Mouse (Mus musculus): ENCODE measurements around the gene Tia1. TPM values are rescaled to one million over a fixed set of nuclear protein-coding genes. Genes with fewer than 3 reads are reported as not detected.

The Tia1 gene
- total RNA-seq, 2 experiments from 2014 or later = 41.0 to 69.8 TPM

- ATAC-seq (ENCODE audit: poor library complexity, severe bottlenecking) = no peak
Measured at GRCm38 (mm10) chr6:86384692-86385091, 19.3 kb upstream of the Tia1 start.

- no peak for ATAC-seq (ENCODE audit: poor library complexity, severe bottlenecking)
Measured at GRCm38 (mm10) chr6:86385362-86386104, 18.5 kb upstream of the Tia1 start.

GRCm38 (mm10) chr6:86387313-86387712 lies 16.7 kb upstream of the Tia1 start:
- no peak for ATAC-seq (ENCODE audit: poor library complexity, severe bottlenecking)

GRCm38 (mm10) chr6:86388461-86388860 lies 15.6 kb upstream of the Tia1 start:
- no peak for ATAC-seq (ENCODE audit: poor library complexity, severe bottlenecking)

GRCm38 (mm10) chr6:86391326-86391725 lies 12.7 kb upstream of the Tia1 start:
- no peak for ATAC-seq (ENCODE audit: poor library complexity, severe bottlenecking)

- no peak for ATAC-seq (ENCODE audit: poor library complexity, severe bottlenecking)
Measured at GRCm38 (mm10) chr6:86393187-86393586, 10.8 kb upstream of the Tia1 start.

- ATAC-seq (ENCODE audit: poor library complexity, severe bottlenecking) = no peak
Measured at GRCm38 (mm10) chr6:86394078-86394720, 9.8 kb upstream of the Tia1 start.

GRCm38 (mm10) chr6:86395021-86395420 lies 9.0 kb upstream of the Tia1 start:
- ATAC-seq (ENCODE audit: poor library complexity, severe bottlenecking) = no peak

- ATAC-seq (ENCODE audit: poor library complexity, severe bottlenecking) = peak; percentile 50
Measured at GRCm38 (mm10) chr6:86395969-86396368, 8.1 kb upstream of the Tia1 start.

GRCm38 (mm10) chr6:86396581-86397256 lies 7.3 kb upstream of the Tia1 start, which contains the start of gene Pcyox1:
Pcyox1 (minus strand) TSS chr6:86397154.
- ATAC-seq (ENCODE audit: poor library complexity, severe bottlenecking) = peak; percentile 80

GRCm38 (mm10) chr6:86397257-86397980 lies 6.6 kb upstream of the Tia1 start:
- peak; percentile 11 for ATAC-seq (ENCODE audit: poor library complexity, severe bottlenecking)

GRCm38 (mm10) chr6:86398986-86399385 lies 5.0 kb upstream of the Tia1 start:
- no peak for ATAC-seq (ENCODE audit: poor library complexity, severe bottlenecking)

- ATAC-seq (ENCODE audit: poor library complexity, severe bottlenecking) = no peak
Measured at GRCm38 (mm10) chr6:86399995-86400394, 4.0 kb upstream of the Tia1 start.

- peak; percentile 60 for ATAC-seq (ENCODE audit: poor library complexity, severe bottlenecking)
Measured at GRCm38 (mm10) chr6:86400972-86401371, 3.0 kb upstream of the Tia1 start.

GRCm38 (mm10) chr6:86402681-86403607 lies 1.1 kb upstream of the Tia1 start:
- no peak for ATAC-seq (ENCODE audit: poor library complexity, severe bottlenecking)

- peak; percentile 40 for ATAC-seq (ENCODE audit: poor library complexity, severe bottlenecking)
Measured at GRCm38 (mm10) chr6:86403728-86404099, 305 bp upstream of the Tia1 start.

- no peak for ATAC-seq (ENCODE audit: poor library complexity, severe bottlenecking)
Measured at GRCm38 (mm10) chr6:86404996-86405395, 977 bp downstream of the Tia1 start.

GRCm38 (mm10) chr6:86406306-86406705 lies 2.3 kb downstream of the Tia1 start:
- no peak for ATAC-seq (ENCODE audit: poor library complexity, severe bottlenecking)

- ATAC-seq (ENCODE audit: poor library complexity, severe bottlenecking) = peak; percentile 86
Measured at GRCm38 (mm10) chr6:86418711-86419110, 14.7 kb downstream of the Tia1 start.

- peak; percentile 71 for ATAC-seq (ENCODE audit: poor library complexity, severe bottlenecking)
Measured at GRCm38 (mm10) chr6:86419239-86419638, 15.2 kb downstream of the Tia1 start.
